18 mouse cellular contexts compared by ENCODE assay signal in the genomic region with DNA sequence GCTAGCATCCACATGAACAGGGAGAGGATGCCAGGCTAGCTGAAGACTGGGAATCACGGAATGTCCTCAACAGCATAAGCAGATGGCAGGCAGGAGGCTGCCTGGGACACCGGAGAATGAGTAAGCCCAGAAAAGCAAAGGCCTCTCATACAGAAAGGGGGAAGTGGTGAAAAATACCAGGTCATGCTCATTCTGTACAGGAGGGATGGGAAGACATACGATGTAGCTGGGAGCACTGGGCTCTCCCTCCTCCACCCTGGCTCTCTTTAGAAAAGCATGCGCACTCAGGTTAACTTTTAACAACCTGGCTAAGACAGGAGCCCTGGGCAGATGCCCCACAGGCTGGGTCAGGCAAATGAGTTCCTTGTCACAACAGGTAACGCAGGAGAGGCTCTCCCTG. TPM values are rescaled to one million over a fixed set of nuclear protein-coding genes. Genes with fewer than 3 reads are reported as not detected.
DNase-seq lines count a peak whose midpoint lies in the region; ATAC-seq lines count a peak whose summit lies in the region.
"Had no signal": no experiment of that assay in that cellular context is flagged by ENCODE, and none has a peak within 500 bp of the region (broad histone marks: within the 10 kb centered on the region; RNA-seq: fewer than 3 reads in every experiment).

No protein-coding gene starts in this region.

- no peak overlapping the region for H3K4me3 ChIP-seq in kidney, embryonic 16.5 days (ENCODE audit: low read length)
- H3K4me3 ChIP-seq in liver, embryonic 12.5 days = no peak overlapping the region
- H3K4me3 ChIP-seq: embryonic facial prominence, embryonic 13.5 days; forebrain, embryonic 12.5 days; midbrain, embryonic 15.5 days; neural tube, embryonic 12.5 days had no signal

- H3K9me3 ChIP-seq in kidney, embryonic 16.5 days (ENCODE audit: low read length) = no peaks in the 10 kb centered on the region
- H3K9me3 ChIP-seq in liver, embryonic 12.5 days (replicated peaks) = no peaks in the 10 kb centered on the region
- H3K9me3 ChIP-seq: embryonic facial prominence, embryonic 13.5 days; forebrain, embryonic 12.5 days; midbrain, embryonic 15.5 days had no signal

- WGBS in kidney, embryonic 16.5 days = 69% methylated on average over 5 of the region's 5 CpGs
- WGBS in liver, embryonic 12.5 days (ENCODE audit: insufficient replicate concordance) = 58% methylated on average over 5 of the region's 5 CpGs

- H3K36me3 ChIP-seq in kidney, embryonic 16.5 days (ENCODE audit: insufficient read depth, low read length) = no peaks in the 10 kb centered on the region
- no peaks in the 10 kb centered on the region for H3K36me3 ChIP-seq in liver, embryonic 12.5 days
- H3K36me3 ChIP-seq: embryonic facial prominence, embryonic 13.5 days; forebrain, embryonic 12.5 days; midbrain, embryonic 15.5 days; neural tube, embryonic 12.5 days had no signal

- no peak overlapping the region for H3K9ac ChIP-seq in kidney, embryonic 16.5 days (replicated peaks; ENCODE audit: low read length)
- H3K9ac ChIP-seq in liver, embryonic 12.5 days = no peak overlapping the region
- H3K9ac ChIP-seq: embryonic facial prominence, embryonic 13.5 days; forebrain, embryonic 12.5 days; midbrain, embryonic 15.5 days; neural tube, embryonic 12.5 days had no signal

- no peak overlapping the region for H3K4me2 ChIP-seq in kidney, embryonic 16.5 days (replicated peaks; ENCODE audit: low read depth, low read length)
- H3K4me2 ChIP-seq in liver, embryonic 12.5 days = no peak overlapping the region
- H3K4me2 ChIP-seq: embryonic facial prominence, embryonic 13.5 days; forebrain, embryonic 12.5 days; midbrain, embryonic 15.5 days; neural tube, embryonic 12.5 days had no signal

- peak; percentile 62; the same call in 1 of the 2 replicates for ATAC-seq in kidney, embryonic 16.5 days (ENCODE audit: low FRiP score, low TSS enrichment)
- no peak for ATAC-seq in liver, embryonic 12.5 days
- ATAC-seq: intestine, embryonic 16.5 days; lung, postnatal 0 days; midbrain, embryonic 15.5 days had no signal

- H3K27ac ChIP-seq in kidney, embryonic 16.5 days (ENCODE audit: low read length) = no peak overlapping the region
- H3K27ac ChIP-seq in liver, embryonic 12.5 days = no peak overlapping the region
- H3K27ac ChIP-seq: embryonic facial prominence, embryonic 13.5 days; forebrain, embryonic 12.5 days; midbrain, embryonic 15.5 days; neural tube, embryonic 12.5 days had no signal

- intact Hi-C loops in left cerebral cortex, postnatal 4 days (cut with DNase I) = no loop called here

- peak; percentile 37 for DNase-seq in left cerebral cortex, adult 11 months (ENCODE audit: low spot score)
- DNase-seq in left cerebral cortex, postnatal 4 days = no peak
- DNase-seq in layer of hippocampus, postnatal 36 days = peak; percentile 67 to 71
- DNase-seq in lung, postnatal 14 days = no peak
- no peak for DNase-seq in ovary, postnatal 36 days (ENCODE audit: low spot score)
- DNase-seq: adrenal gland, postnatal 25 days; cerebellum, adult 11-12 months; heart, postnatal 36 days; retina, postnatal 1 day had no signal

- peaks cover 13% of the 10 kb centered on the region for H3K4me1 ChIP-seq in kidney, embryonic 16.5 days (ENCODE audit: insufficient read depth, low read length)
- no peaks in the 10 kb centered on the region for H3K4me1 ChIP-seq in liver, embryonic 12.5 days

- no peaks in the 10 kb centered on the region for H3K27me3 ChIP-seq in kidney, embryonic 16.5 days (ENCODE audit: insufficient read depth, low read length)
- H3K27me3 ChIP-seq in liver, embryonic 12.5 days (replicated peaks) = peaks cover 9% of the 10 kb centered on the region; the same call in 1 of the 2 replicates
- H3K27me3 ChIP-seq: forebrain, embryonic 12.5 days; midbrain, embryonic 15.5 days; neural tube, embryonic 12.5 days had no signal

RNA-seq across cellular contexts. Expression of a gene that starts 28.5 kb away (rescaled TPM):
- 10 to 100 TPM; 33.9 to 35.4 TPM for total RNA-seq in left cerebral cortex, postnatal 4 days (2021)
- polyA plus RNA-seq in kidney, embryonic 16.5 days (2015; fragmentation: Nextera tagmentation; extraction: Ambion mirVana) = 11.1 and 11.6 TPM in 2 replicates
- total RNA-seq in layer of hippocampus, postnatal 36 days (2021) = 10 to 100 TPM; 52.0 to 56.6 TPM
- 1.2 and 1.6 TPM in 2 replicates for polyA plus RNA-seq in liver, embryonic 12.5 days (2016; fragmentation: Nextera tagmentation; extraction: Ambion mirVana)

RNA-seq across cellular contexts. Expression of a gene that starts 38.4 kb away (rescaled TPM):
- 10 to 100 TPM; 20.5 to 21.1 TPM for total RNA-seq in left cerebral cortex, postnatal 4 days (2021)
- polyA plus RNA-seq in kidney, embryonic 16.5 days (2015; fragmentation: Nextera tagmentation; extraction: Ambion mirVana) = 62.9 and 66.4 TPM in 2 replicates
- 10 to 100 TPM; 21.6 to 22.8 TPM for total RNA-seq in layer of hippocampus, postnatal 36 days (2021)
- 52.4 and 52.9 TPM in 2 replicates for polyA plus RNA-seq in liver, embryonic 12.5 days (2016; fragmentation: Nextera tagmentation; extraction: Ambion mirVana)

RNA-seq across cellular contexts. Expression of a gene that starts 57.7 kb away (rescaled TPM):
- 10 to 100 TPM; 30.8 to 31.0 TPM for total RNA-seq in left cerebral cortex, postnatal 4 days (2021)
- polyA plus RNA-seq in kidney, embryonic 16.5 days (2015; fragmentation: Nextera tagmentation; extraction: Ambion mirVana) = 2.0 and 2.2 TPM in 2 replicates
- total RNA-seq in layer of hippocampus, postnatal 36 days (2021) = 10 to 100 TPM; 34.0 to 36.4 TPM
- polyA plus RNA-seq in liver, embryonic 12.5 days (2016; fragmentation: Nextera tagmentation; extraction: Ambion mirVana) = 1.5 and 1.6 TPM in 2 replicates

RNA-seq across cellular contexts. Expression of a gene that starts 58.0 kb away (rescaled TPM):
- total RNA-seq in left cerebral cortex, postnatal 4 days (2021) = 1 to 10 TPM; 1.5 TPM
- 0.76 and 0.81 TPM in 2 replicates for polyA plus RNA-seq in kidney, embryonic 16.5 days (2015; fragmentation: Nextera tagmentation; extraction: Ambion mirVana)
- 1 to 10 TPM in 1 of 2 experiments, under 1 TPM in 1; 0.99 to 1.0 TPM for total RNA-seq in layer of hippocampus, postnatal 36 days (2021)
- polyA plus RNA-seq in liver, embryonic 12.5 days (2016; fragmentation: Nextera tagmentation; extraction: Ambion mirVana) = 0.25 and 0.31 TPM in 2 replicates
- total RNA-seq: liver, adult 2 months had no signal
- polyA plus RNA-seq: liver, adult 2 months had no signal

Comparison
In these comparisons a context has a peak if more than half of its experiments do, and no peak if none do; other contexts are left out.
1. DNase-seq: peak in left cerebral cortex, adult 11 months (single experiment) and layer of hippocampus, postnatal 36 days (2 of 2); none in left cerebral cortex, postnatal 4 days (single experiment), lung, postnatal 14 days (single experiment) and ovary, postnatal 36 days (single experiment).